Mouse (Mus musculus): ENCODE measurements around the gene Cldn3. TPM values are rescaled to one million over a fixed set of nuclear protein-coding genes. Genes with fewer than 3 reads are reported as not detected.
A peak's percentile ranks its signal among the peaks of the same experiment; 100 is the strongest.
"Not testable (repeated sequence)": the region's sequence is repeated elsewhere in the genome, so short reads cannot be mapped to it uniquely, and the experiment has no call there.

Cldn3 gene
- 52.9 and 56.3 TPM in 2 replicates for polyA plus RNA-seq (2015; fragmentation: Nextera tagmentation; extraction: Ambion mirVana)

DNA sequence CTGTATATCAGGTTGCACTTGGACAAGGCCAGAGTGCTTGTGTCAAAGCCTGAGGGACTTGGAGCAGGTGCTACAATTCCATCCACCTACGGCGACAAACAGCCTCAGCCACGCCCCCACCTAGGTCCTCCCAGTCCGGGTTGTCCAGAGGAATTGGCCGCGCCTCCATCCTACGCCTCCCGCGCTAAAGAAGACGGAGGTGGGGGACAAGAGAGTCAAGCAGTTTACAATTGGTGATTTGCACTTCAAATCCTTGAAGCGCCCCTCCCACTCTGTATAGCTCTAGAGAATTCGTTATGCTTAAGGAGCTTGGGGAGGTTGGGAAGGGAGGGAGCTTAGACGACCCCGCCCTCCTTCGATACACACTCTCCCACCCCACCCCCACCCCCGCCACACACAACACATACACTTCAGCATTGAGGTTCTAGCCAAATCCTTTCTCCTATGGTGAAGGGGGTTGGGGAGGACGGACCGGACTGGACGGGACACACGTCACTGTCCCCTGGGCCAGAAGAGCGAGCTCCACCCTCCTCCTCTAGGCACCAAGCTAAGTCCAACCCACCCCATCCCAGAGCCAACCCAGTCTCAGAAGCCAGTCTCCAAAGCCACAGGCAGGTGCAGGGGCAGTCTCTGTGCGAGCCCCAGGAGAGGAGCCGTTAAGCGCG, at the start of gene Cldn3:
TSS of gene Cldn3 (plus strand) at position 582 of the 665 bp plus-strand sequence.
- no peaks in the 10 kb centered on the region for H3K9me3 ChIP-seq (replicated peaks)
- peaks cover 63% of the 10 kb centered on the region for H3K27me3 ChIP-seq
- peak within 1 kb of the TSS; percentile 82 for H3K27ac ChIP-seq
- H3K9ac ChIP-seq, result peak within 1 kb of the TSS; percentile 45
- peak within 1 kb of the TSS; percentile 61 for H3K4me2 ChIP-seq
- peaks cover 33% of the 10 kb centered on the region for H3K4me1 ChIP-seq
- 1% methylated on average over 25 of the region's 25 CpGs for WGBS
- ATAC-seq (replicated peaks; ENCODE audit: low FRiP score), result peak; percentile 90
- H3K36me3 ChIP-seq, result no peaks in the 10 kb centered on the region
- H3K4me3 ChIP-seq (replicated peaks), result peak within 1 kb of the TSS; percentile 42

DNA sequence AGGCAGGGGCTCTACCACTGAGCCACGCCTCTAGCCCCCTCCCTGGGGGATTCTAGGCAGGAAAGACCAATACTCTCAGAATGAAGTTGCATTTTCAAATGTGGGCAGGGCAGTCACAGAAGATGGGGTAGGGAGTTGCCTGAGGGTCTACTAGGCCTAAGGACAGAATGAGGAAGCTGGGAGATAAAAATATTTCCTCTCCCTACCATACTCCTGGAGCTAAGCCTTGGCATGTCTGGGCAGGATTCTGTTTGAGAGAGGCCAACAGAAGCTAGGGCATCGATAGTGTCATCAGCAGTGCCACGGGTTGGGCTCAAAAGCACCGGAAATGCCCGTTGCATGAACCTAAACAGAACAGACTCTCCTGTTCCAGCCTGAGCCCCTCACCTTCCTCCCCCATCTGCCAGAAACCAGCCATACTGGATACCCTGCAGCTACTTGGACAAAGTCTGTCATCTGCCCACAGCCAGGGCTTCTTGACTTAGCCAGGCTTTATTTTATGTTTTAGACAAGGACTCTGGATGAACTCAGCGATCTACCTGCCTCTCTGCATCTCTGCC, 49.3 kb upstream of the Cldn3 start:
- Histone ChIP-seq H3K27ac (no peak overlapping the region), H3K9ac (no peak overlapping the region), H3K4me3 (replicated peaks) (no peak overlapping the region), H3K27me3 (no peaks in the 10 kb centered on the region), H3K4me1 (peaks cover 13% of the 10 kb centered on the region), H3K9me3 (replicated peaks) (no peaks in the 10 kb centered on the region), H3K36me3 (peaks cover 19% of the 10 kb centered on the region; the same call in 1 of the 2 replicates), H3K4me2 (no peak overlapping the region)
- 81% methylated on average over 6 of the region's 6 CpGs for WGBS
- ATAC-seq (replicated peaks; ENCODE audit: low FRiP score), result no peak

GRCm38 (mm10) chr5:134939069-134939468, 46.9 kb upstream of the Cldn3 start:
- no peaks in the 10 kb centered on the region for H3K27me3 ChIP-seq
- no peak overlapping the region for H3K4me3 ChIP-seq (replicated peaks)
- peaks cover 14% of the 10 kb centered on the region; the same call in 1 of the 2 replicates for H3K36me3 ChIP-seq
- H3K4me1 ChIP-seq, result no peaks in the 10 kb centered on the region
- WGBS, result 75% methylated on average over 3 of the region's 3 CpGs
- no peak overlapping the region for H3K4me2 ChIP-seq
- no peaks in the 10 kb centered on the region for H3K9me3 ChIP-seq (replicated peaks)
- no peak overlapping the region for H3K9ac ChIP-seq
- no peak overlapping the region for H3K27ac ChIP-seq
- no peak for ATAC-seq (replicated peaks; ENCODE audit: low FRiP score)

- WGBS, result 78% methylated on average over 5 of the region's 7 CpGs
- H3K4me3 ChIP-seq (replicated peaks); H3K9ac ChIP-seq; H3K27ac ChIP-seq; ATAC-seq (replicated peaks; ENCODE audit: low FRiP score); H3K36me3 ChIP-seq; H3K9me3 ChIP-seq (replicated peaks); H3K4me2 ChIP-seq; H3K4me1 ChIP-seq; H3K27me3 ChIP-seq: not testable (repeated sequence)
These were observed 46.5 kb upstream of the Cldn3 start for GRCm38 (mm10) chr5:134939554-134939953.

DNA sequence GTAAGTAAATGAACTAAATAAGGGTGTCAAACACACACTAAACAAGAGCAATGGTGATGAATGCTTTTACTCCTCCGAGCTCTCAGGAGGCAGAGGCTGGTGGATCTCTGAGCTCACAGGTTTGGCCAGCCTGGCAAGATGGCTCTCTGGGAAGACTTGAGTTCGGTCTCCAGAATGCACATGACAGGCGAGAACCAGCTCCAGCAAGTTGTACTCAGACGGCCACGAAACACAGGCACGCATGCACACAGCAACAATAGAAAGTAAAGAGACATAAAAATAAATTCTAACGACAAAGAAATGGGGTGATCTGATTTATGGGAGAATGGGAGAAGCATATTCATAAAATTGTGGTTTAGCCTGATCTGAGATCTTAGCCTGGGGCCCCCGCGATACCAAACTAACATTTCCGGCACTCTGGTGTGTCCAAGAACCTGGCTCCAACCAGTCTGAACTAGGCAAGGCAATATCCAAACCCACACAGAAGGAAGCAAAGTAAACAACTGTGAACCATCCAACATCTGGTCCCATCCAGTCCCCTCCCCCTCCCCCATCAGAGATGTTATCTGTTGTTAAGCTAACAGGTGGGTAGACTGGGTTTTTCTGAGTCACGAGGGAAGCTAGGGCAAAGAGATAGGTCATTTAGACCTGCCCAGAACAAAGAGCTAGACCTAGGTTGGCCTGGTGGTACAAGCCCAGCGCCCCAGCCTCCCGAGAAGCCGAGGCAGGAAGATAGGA, 44.4 kb upstream of the Cldn3 start:
- Histone ChIP-seq H3K27ac (peak overlapping the region; percentile 80), H3K27me3 (peaks cover 19% of the 10 kb centered on the region), H3K4me2 (no peak overlapping the region), H3K36me3 (no peaks in the 10 kb centered on the region), H3K9ac (no peak overlapping the region), H3K4me3 (replicated peaks) (no peak overlapping the region), H3K9me3 (replicated peaks) (no peaks in the 10 kb centered on the region), H3K4me1 (peaks cover 13% of the 10 kb centered on the region)
- peak; percentile 46; the same call in 1 of the 2 replicates for ATAC-seq (replicated peaks; ENCODE audit: low FRiP score)
- 68% methylated on average over 14 of the region's 14 CpGs for WGBS

DNA sequence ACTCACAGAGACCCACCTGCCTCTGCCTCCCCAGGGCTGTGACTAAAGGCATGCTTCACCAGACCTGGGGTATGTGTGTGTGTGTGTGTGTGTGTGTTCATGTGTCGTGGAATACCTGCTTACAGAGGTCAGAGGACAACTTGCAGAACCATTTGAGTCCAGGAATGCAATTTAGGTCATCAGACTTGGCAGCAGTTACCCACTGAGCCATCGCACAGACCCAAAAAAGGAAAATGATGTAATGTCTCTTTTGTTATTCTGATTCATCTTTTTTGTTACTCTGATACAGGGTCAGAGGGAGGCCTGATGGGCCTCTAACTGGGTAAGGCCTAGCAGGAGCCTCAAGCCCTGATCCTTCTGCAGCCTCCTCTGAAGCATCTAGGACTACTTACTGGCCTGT, 43.3 kb upstream of the Cldn3 start:
- Histone ChIP-seq H3K36me3 (no peaks in the 10 kb centered on the region), H3K27me3 (peaks cover 28% of the 10 kb centered on the region), H3K9ac (no peak overlapping the region), H3K4me2 (no peak overlapping the region), H3K4me3 (replicated peaks) (no peak overlapping the region), H3K4me1 (peaks cover 24% of the 10 kb centered on the region), H3K9me3 (replicated peaks) (no peaks in the 10 kb centered on the region), H3K27ac (0 out of 2 replicates have a peak overlapping the region, but pooled peaks have one; percentile 80)
- 50% methylated on average over 2 of the region's 2 CpGs for WGBS
- ATAC-seq (replicated peaks; ENCODE audit: low FRiP score), result no peak

GRCm38 (mm10) chr5:134944179-134944578, 41.8 kb upstream of the Cldn3 start:
- H3K4me3 ChIP-seq (replicated peaks), result peak overlapping the region; percentile 46; the same call in 1 of the 2 replicates

DNA sequence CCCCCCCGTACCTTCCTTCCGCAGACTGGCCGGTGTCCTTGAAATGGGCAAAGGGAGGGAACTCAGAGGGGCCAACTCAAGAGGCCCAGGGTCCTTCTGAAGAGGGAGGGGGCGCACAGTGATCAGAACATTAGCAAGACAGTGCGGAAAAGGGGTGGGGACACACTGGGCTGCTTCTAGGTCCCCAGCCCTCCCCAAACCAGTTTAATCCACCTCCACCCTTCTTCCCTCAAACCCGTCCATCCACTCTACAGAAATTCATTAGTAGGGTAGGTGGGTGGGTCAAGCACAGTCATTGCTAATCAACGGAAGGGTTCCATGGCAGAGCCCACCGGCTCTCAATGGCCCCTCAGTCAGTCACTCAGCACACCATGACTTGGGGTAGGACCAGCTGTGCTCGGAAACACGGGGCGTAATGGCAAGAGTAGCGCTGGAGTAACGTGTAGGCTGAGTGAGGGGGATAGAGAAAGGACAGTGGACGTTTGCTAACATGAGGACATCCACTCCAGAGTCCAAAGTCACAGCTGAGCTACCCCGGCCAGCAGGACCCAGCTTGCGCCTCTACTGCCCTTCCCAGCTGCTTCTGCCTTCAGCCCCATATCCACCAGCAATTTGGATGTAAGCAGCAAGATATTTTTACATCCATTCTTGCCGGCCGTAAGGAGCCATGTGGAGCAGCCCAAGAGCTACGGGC, 40.6 kb upstream of the Cldn3 start:
- peak overlapping the region; percentile 86 for H3K27ac ChIP-seq
- peak overlapping the region; percentile 49 for H3K4me2 ChIP-seq
- peak overlapping the region; percentile 21 for H3K9ac ChIP-seq
- no peaks in the 10 kb centered on the region for H3K36me3 ChIP-seq
- peaks cover 30% of the 10 kb centered on the region for H3K4me1 ChIP-seq
- H3K9me3 ChIP-seq (replicated peaks), result no peaks in the 10 kb centered on the region
- peaks cover 28% of the 10 kb centered on the region for H3K27me3 ChIP-seq
- 44% methylated on average over 16 of the region's 19 CpGs for WGBS
- peak overlapping the region; percentile 46 for H3K4me3 ChIP-seq (replicated peaks)
- peak; percentile 9; the same call in 1 of the 2 replicates for ATAC-seq (replicated peaks; ENCODE audit: low FRiP score)

More at GRCm38 (mm10) chr5:134944179-134944578, 41.8 kb upstream of the Cldn3 start:
- peak overlapping the region; percentile 49 for H3K4me2 ChIP-seq
- no peaks in the 10 kb centered on the region for H3K9me3 ChIP-seq (replicated peaks)
- H3K4me1 ChIP-seq, result peaks cover 30% of the 10 kb centered on the region
- no peaks in the 10 kb centered on the region for H3K36me3 ChIP-seq
- H3K9ac ChIP-seq, result no peak overlapping the region
- 68% methylated on average over 5 of the region's 5 CpGs for WGBS
- ATAC-seq (replicated peaks; ENCODE audit: low FRiP score), result no peak
- peaks cover 28% of the 10 kb centered on the region for H3K27me3 ChIP-seq
- no peak overlapping the region for H3K27ac ChIP-seq

DNA sequence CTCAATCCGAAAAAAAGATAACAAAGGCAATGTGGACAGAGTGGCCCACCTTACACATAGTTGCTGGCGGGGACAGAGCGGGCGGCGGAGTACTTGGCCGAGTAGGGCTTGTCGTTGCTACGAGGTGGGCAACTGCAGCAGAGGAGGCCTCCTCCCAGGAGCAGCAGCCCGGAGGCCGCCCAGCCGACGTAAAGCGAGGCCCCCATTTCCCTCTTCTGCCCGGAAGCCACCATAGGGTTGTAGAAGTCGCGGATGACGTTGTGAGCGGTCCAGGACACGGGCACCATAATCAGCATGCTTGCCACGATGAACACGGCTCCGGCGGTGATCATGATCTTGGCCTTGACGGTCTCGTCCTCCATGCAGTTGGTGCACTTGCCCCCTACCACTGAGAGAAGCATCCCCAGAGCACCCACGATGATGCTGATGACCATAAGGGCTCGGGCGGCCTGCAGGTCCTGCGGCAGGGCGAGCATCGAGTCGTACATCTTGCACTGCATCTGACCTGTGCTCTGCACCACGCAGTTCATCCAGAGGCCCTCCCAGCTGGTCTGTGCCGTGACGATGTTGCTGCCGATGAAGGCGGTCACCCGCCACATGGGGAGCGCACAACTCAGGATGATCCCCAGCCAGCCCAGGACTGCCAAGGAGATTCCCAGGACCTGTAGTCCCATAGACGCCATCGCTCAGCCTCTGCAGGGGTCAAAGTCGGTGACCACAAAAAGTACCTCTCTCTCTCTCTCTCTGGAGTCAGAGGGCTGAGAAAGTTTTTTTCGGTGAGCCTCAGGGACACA, 39.8 kb upstream of the Cldn3 start:
- ATAC-seq (replicated peaks; ENCODE audit: low FRiP score), result 0 out of 2 replicates have a peak, but pooled peaks have one; percentile 12
- Histone ChIP-seq H3K9me3 (replicated peaks) (no peaks in the 10 kb centered on the region), H3K27me3 (peaks cover 28% of the 10 kb centered on the region)

GRCm38 (mm10) chr5:134946857-134947255, 39.2 kb upstream of the Cldn3 start, which contains the start of gene Cldn4:
Cldn4 (minus strand) TSS chr5:134946934.
- peak; percentile 31; the same call in 1 of the 2 replicates for ATAC-seq (replicated peaks; ENCODE audit: low FRiP score)
- Histone ChIP-seq H3K9me3 (replicated peaks) (no peaks in the 10 kb centered on the region), H3K27ac (peak within 1 kb of the TSS; percentile 86), H3K9ac (peak within 1 kb of the TSS; percentile 21), H3K4me1 (peaks cover 41% of the 10 kb centered on the region), H3K4me3 (replicated peaks) (peak within 1 kb of the TSS; percentile 46), H3K27me3 (peaks cover 28% of the 10 kb centered on the region), H3K36me3 (no peaks in the 10 kb centered on the region), H3K4me2 (peak within 1 kb of the TSS; percentile 49)
- WGBS, result 14% methylated on average over 11 of the region's 11 CpGs

More for the DNA sequence above, 39.8 kb upstream of the Cldn3 start:
- 22% methylated on average over 43 of the region's 43 CpGs for WGBS
- H3K36me3 ChIP-seq, result no peaks in the 10 kb centered on the region
- peaks cover 35% of the 10 kb centered on the region for H3K4me1 ChIP-seq
- H3K9ac ChIP-seq, result peak overlapping the region; percentile 21
- H3K4me2 ChIP-seq, result peak overlapping the region; percentile 49
- peak overlapping the region; percentile 46 for H3K4me3 ChIP-seq (replicated peaks)
- H3K27ac ChIP-seq, result peak overlapping the region; percentile 86

All from kidney, embryonic 15.5 days (tissue).